Mouse (Mus musculus) limb, embryonic 11.5 days (tissue): ENCODE data around the gene Tpgs1. TPM values are rescaled to one million over a fixed set of nuclear protein-coding genes. Genes with fewer than 3 reads are reported as not detected.
"Not testable (repeated sequence)": the region's sequence is repeated elsewhere in the genome, so short reads cannot be mapped to it uniquely, and the experiment has no call there.

Experiments
- ATAC-seq: fragments of 200-750 bp; cut with Nextera tagmentation; 2 replicates; pipeline ENCODE4 v1.8.0; 2017; ENCODE audit warnings: low read depth; ENCODE audit not compliant: insufficient number of reproducible peaks, low FRiP score, low TSS enrichment
- DNase-seq: peaks from one replicate; pipeline ENCODE4 v3.0.0-alpha.2; 2015; ENCODE audit warnings: low spot score
- H3K27ac ChIP-seq: fragments of 300-500 bp; sonication (generic); replicated peaks from 2 replicates; pipeline ENCODE4 v1.5.1; 2014; ENCODE audit warnings: low read depth, mild to moderate bottlenecking, low read length
- H3K27me3 ChIP-seq: fragments of 300-500 bp; sonication (generic); 2 replicates; pipeline ENCODE4 v1.6.1; 2014; ENCODE audit warnings: mild to moderate bottlenecking, low read length, mixed read lengths; ENCODE audit not compliant: control insufficient read depth, insufficient read depth
- H3K36me3 ChIP-seq: fragments of 300-500 bp; sonication (generic); 2 replicates; pipeline ENCODE4 v1.6.1; 2014; ENCODE audit warnings: mild to moderate bottlenecking, low read length, moderate library complexity, mixed read lengths; ENCODE audit not compliant: control insufficient read depth, insufficient read depth
- H3K4me1 ChIP-seq: fragments of 300-500 bp; sonication (generic); 2 replicates; pipeline ENCODE4 v1.6.1; 2014; ENCODE audit warnings: low read length, mixed read lengths; ENCODE audit not compliant: control insufficient read depth, insufficient read depth
- H3K4me2 ChIP-seq: fragments of 300-500 bp; sonication (generic); 2 replicates; pipeline ENCODE4 v1.6.1; 2014; ENCODE audit warnings: low read depth, mild to moderate bottlenecking, moderate library complexity; ENCODE audit not compliant: severe bottlenecking
- H3K4me3 ChIP-seq: fragments of 300-500 bp; sonication (generic); 2 replicates; pipeline ENCODE4 v1.5.1; 2014; ENCODE audit warnings: low read depth, low read length
- H3K9ac ChIP-seq: fragments of 300-500 bp; sonication (generic); 2 replicates; pipeline ENCODE4 v1.6.1; 2014; ENCODE audit warnings: mild to moderate bottlenecking, low read length
- H3K9me3 ChIP-seq: fragments of 300-500 bp; sonication (generic); 2 replicates; pipeline ENCODE4 v1.6.1; 2016; ENCODE audit warnings: low read length; ENCODE audit not compliant: control insufficient read depth
- WGBS: fragments of 180-500 bp; shearing (Covaris S2); extraction: QIAGEN DNeasy Blood & Tissue Kit; methylation state at CpG from one replicate; pipeline ENCODE4 v1.1.7; 2014; 5-methylcytosine and 5-hydroxymethylcytosine counted together
- polyA plus RNA-seq: library from polyadenylated mRNA; unstranded; fragments of >200 nt; fragmentation: Nextera tagmentation; extraction: Ambion mirVana; gene quantifications from 2 replicates; pipeline ENCODE4 v1.2.1, GENCODE M21; 2014

Gene Tpgs1
- polyA plus RNA-seq, 1 experiment from 2014 or later = 70.9 TPM

- ATAC-seq (no peak), DNase-seq (no peak)
- Histone ChIP-seq H3K4me3 (no peak overlapping the region), H3K9ac (no peak overlapping the region), H3K27ac (no peak overlapping the region), H3K4me1 (peaks cover 18% of the 10 kb centered on the region), H3K4me2 (no peak overlapping the region), H3K36me3 (no peaks in the 10 kb centered on the region), H3K27me3 (no peaks in the 10 kb centered on the region), H3K9me3 (no peaks in the 10 kb centered on the region)
- 51% methylated on average over 10 of the region's 10 CpGs for WGBS
Measured at GRCm38 (mm10) chr10:79701443-79702129, 32.4 kb downstream of the Tpgs1 start.

- not testable (repeated sequence) for H3K36me3 ChIP-seq, H3K4me3 ChIP-seq, DNase-seq, H3K9ac ChIP-seq, H3K27me3 ChIP-seq, H3K4me2 ChIP-seq, H3K9me3 ChIP-seq, ATAC-seq, H3K27ac ChIP-seq
- H3K4me1 ChIP-seq = peaks cover 18% of the 10 kb centered on the region
- 81% methylated on average over 2 of the region's 4 CpGs for WGBS
Measured at GRCm38 (mm10) chr10:79702970-79703369, 33.8 kb downstream of the Tpgs1 start.

GRCm38 (mm10) chr10:79703541-79703940 is 34.4 kb downstream of the Tpgs1 start:
- Histone ChIP-seq H3K9me3 (no peaks in the 10 kb centered on the region), H3K4me3 (peak overlapping the region; percentile 79; the same call in 1 of the 2 replicates), H3K36me3 (0 out of 2 replicates have a peak, but pooled peaks cover 6% of the 10 kb centered on the region), H3K4me1 (peaks cover 18% of the 10 kb centered on the region), H3K27me3 (no peaks in the 10 kb centered on the region), H3K9ac (no peak overlapping the region), H3K27ac (no peak overlapping the region), H3K4me2 (peak overlapping the region; percentile 84; the same call in 1 of the 2 replicates)
- WGBS = 74% methylated on average over 10 of the region's 10 CpGs
- no peak for ATAC-seq
- no peak for DNase-seq

- under 1% methylated on average over 64 of the region's 65 CpGs for WGBS
- no peaks in the 10 kb centered on the region for H3K9me3 ChIP-seq
- H3K4me1 ChIP-seq = peaks cover 18% of the 10 kb centered on the region
- DNase-seq (peak; percentile 99), ATAC-seq (peak; percentile 91)
- H3K27ac ChIP-seq = peak within 1 kb of the TSS; percentile 55; the same call in 1 of the 2 replicates
- H3K4me3 ChIP-seq = peak within 1 kb of the TSS; percentile 79
- peaks cover 12% of the 10 kb centered on the region; the same call in 1 of the 2 replicates for H3K36me3 ChIP-seq
- H3K4me2 ChIP-seq = peak within 1 kb of the TSS; percentile 84
- H3K9ac ChIP-seq = peak within 1 kb of the TSS; percentile 86
- H3K27me3 ChIP-seq = no peaks in the 10 kb centered on the region
Measured at GRCm38 (mm10) chr10:79704065-79704969, 35.1 kb downstream of the Tpgs1 start, which contains the start of gene Bsg. TSS of gene Bsg (plus strand) at chr10:79704491.

- H3K27me3 ChIP-seq = no peaks in the 10 kb centered on the region
- peak overlapping the region; percentile 84 for H3K4me2 ChIP-seq
- DNase-seq = no peak
- no peaks in the 10 kb centered on the region for H3K9me3 ChIP-seq
- H3K4me3 ChIP-seq = peak overlapping the region; percentile 79
- ATAC-seq = no peak
- peaks cover 18% of the 10 kb centered on the region for H3K36me3 ChIP-seq
- peaks cover 18% of the 10 kb centered on the region for H3K4me1 ChIP-seq
- 6% methylated on average over 10 of the region's 10 CpGs for WGBS
- no peak overlapping the region; the same call in 1 of the 2 replicates for H3K27ac ChIP-seq
- peak overlapping the region; percentile 86 for H3K9ac ChIP-seq
Measured at GRCm38 (mm10) chr10:79704970-79705360, 35.8 kb downstream of the Tpgs1 start.

GRCm38 (mm10) chr10:79705951-79706350 is 36.8 kb downstream of the Tpgs1 start:
- H3K9ac ChIP-seq = no peak overlapping the region; the same call in 1 of the 2 replicates

GRCm38 (mm10) chr10:79706406-79707094 is 37.4 kb downstream of the Tpgs1 start:
- peak overlapping the region; percentile 13; the same call in 1 of the 2 replicates for H3K9ac ChIP-seq

More at GRCm38 (mm10) chr10:79705951-79706350, 36.8 kb downstream of the Tpgs1 start:
- Histone ChIP-seq H3K4me2 (peak overlapping the region; percentile 84), H3K9me3 (no peaks in the 10 kb centered on the region), H3K4me1 (peaks cover 18% of the 10 kb centered on the region), H3K27ac (no peak overlapping the region), H3K36me3 (peaks cover 28% of the 10 kb centered on the region), H3K4me3 (peak overlapping the region; percentile 14; the same call in 1 of the 2 replicates), H3K27me3 (no peaks in the 10 kb centered on the region)
- WGBS = 86% methylated on average over 5 of the region's 5 CpGs
- ATAC-seq = no peak
- DNase-seq = no peak

More at GRCm38 (mm10) chr10:79706406-79707094, 37.4 kb downstream of the Tpgs1 start:
- 91% methylated on average over 5 of the region's 5 CpGs for WGBS
- Histone ChIP-seq H3K4me1 (peaks cover 15% of the 10 kb centered on the region), H3K27ac (no peak overlapping the region), H3K9me3 (no peaks in the 10 kb centered on the region), H3K4me3 (peak overlapping the region; percentile 14; the same call in 1 of the 2 replicates), H3K27me3 (no peaks in the 10 kb centered on the region), H3K36me3 (peaks cover 30% of the 10 kb centered on the region), H3K4me2 (peak overlapping the region; percentile 84; the same call in 1 of the 2 replicates)
- DNase-seq = no peak
- ATAC-seq = no peak
